Mouse (Mus musculus): Measurements from ENCODE around the gene Pxdn. TPM values are rescaled to one million over a fixed set of nuclear protein-coding genes. Genes with fewer than 3 reads are reported as not detected.

Gene Pxdn
- polyA plus RNA-seq, 1 experiment from 2014 or later = 48.0 TPM

DNA sequence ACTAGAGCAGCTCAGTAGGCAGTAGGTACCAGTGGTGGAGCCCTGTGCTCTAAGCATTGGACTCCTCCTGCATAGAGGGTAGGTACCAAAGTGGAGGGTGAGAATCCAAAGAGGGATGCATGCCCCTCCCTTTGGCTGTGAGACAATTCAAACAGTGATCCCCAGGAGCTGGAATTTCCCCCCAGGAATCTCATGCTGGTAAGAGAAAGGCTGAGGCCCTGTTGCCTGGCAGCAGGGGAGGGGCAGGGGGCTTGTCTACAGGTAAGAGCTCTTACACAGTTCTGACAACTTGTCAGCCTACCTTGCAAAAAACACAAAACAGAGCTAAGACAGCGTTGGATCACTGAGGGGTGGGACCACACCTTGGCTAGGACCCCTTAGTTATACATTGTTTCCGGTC is 3.9 kb upstream of the Pxdn start:
- H3K4me1 ChIP-seq (replicated peaks) = peaks cover 8% of the 10 kb centered on the region
- no peak overlapping the region for H3K27ac ChIP-seq
- H3K4me3 ChIP-seq (replicated peaks) = no peak overlapping the region
- H3K4me2 ChIP-seq (replicated peaks) = no peak overlapping the region
- 0 out of 2 replicates have a peak, but pooled peaks cover 2% of the 10 kb centered on the region for H3K27me3 ChIP-seq
- no peak overlapping the region for H3K9ac ChIP-seq (replicated peaks)
- no peak for ATAC-seq
- no peaks in the 10 kb centered on the region for H3K9me3 ChIP-seq
- 83% methylated on average over 2 of the region's 2 CpGs for WGBS
- H3K36me3 ChIP-seq = no peaks in the 10 kb centered on the region

DNA sequence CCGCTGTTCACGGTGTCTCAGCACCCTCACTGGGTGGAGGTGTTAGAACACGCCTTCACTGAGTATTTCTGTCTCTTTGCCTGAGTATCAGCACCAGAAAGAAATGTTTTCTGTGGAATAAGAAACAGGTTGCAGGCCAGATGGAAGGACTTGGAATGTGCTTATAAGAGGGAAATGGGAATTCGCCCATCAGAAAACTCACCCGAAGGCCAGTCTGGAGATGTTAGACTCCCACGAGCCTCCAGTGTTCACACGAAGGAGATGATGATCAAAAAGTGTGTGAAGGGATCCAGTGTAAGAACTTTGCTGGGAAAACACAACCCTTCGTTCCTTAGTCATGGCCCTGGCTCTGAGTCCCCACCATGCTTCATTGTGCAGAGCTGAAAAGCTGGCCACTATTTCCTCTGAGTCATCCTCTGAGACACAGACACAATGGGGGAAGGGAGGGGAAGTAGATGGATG is 3.3 kb upstream of the Pxdn start:
- no peak overlapping the region for H3K4me3 ChIP-seq (replicated peaks)
- H3K4me2 ChIP-seq (replicated peaks) = no peak overlapping the region
- H3K36me3 ChIP-seq = no peaks in the 10 kb centered on the region
- H3K27me3 ChIP-seq = 0 out of 2 replicates have a peak, but pooled peaks cover 2% of the 10 kb centered on the region
- ATAC-seq = no peak
- H3K9me3 ChIP-seq = no peaks in the 10 kb centered on the region
- WGBS = 80% methylated on average over 8 of the region's 8 CpGs
- no peak overlapping the region for H3K27ac ChIP-seq
- peaks cover 13% of the 10 kb centered on the region for H3K4me1 ChIP-seq (replicated peaks)
- no peak overlapping the region for H3K9ac ChIP-seq (replicated peaks)

DNA sequence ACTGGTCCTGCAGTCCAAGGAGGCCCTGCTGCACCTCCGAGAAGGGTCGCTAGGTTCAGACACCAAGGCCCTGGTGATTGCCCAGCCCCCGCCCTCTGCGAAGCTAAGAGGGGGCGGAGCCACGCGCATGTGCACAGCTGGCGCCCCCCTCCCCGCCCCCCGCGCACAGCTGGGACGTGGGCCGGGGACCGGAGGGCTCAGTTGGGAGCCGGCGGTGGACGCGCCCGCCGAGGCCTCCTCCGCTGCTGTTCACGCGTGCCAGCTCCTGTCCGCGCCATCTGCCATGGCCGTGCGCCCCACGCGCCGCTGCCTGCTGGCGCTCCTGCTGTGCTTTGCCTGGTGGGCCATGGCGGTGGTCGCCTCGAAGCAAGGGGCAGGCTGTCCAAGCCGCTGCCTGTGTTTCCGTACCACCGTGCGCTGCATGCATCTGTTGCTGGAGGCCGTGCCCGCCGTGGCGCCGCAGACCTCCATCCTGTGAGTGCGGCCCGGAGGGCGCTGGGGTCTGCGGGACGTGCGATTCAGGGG is 505 bp downstream of the Pxdn start:
- H3K27ac ChIP-seq = peak overlapping the region; percentile 91
- H3K4me1 ChIP-seq (replicated peaks) = peaks cover 35% of the 10 kb centered on the region
- H3K4me2 ChIP-seq (replicated peaks) = peak overlapping the region; percentile 92
- H3K4me3 ChIP-seq (replicated peaks) = peak overlapping the region; percentile 87
- peak overlapping the region; percentile 96 for H3K9ac ChIP-seq (replicated peaks)
- 0 out of 2 replicates have a peak, but pooled peaks cover 5% of the 10 kb centered on the region for H3K9me3 ChIP-seq
- 0 out of 2 replicates have a peak, but pooled peaks cover 2% of the 10 kb centered on the region for H3K27me3 ChIP-seq
- ATAC-seq = peak; percentile 87
- H3K36me3 ChIP-seq = 0 out of 2 replicates have a peak, but pooled peaks cover 4% of the 10 kb centered on the region
- under 1% methylated on average over 38 of the region's 49 CpGs for WGBS

DNA sequence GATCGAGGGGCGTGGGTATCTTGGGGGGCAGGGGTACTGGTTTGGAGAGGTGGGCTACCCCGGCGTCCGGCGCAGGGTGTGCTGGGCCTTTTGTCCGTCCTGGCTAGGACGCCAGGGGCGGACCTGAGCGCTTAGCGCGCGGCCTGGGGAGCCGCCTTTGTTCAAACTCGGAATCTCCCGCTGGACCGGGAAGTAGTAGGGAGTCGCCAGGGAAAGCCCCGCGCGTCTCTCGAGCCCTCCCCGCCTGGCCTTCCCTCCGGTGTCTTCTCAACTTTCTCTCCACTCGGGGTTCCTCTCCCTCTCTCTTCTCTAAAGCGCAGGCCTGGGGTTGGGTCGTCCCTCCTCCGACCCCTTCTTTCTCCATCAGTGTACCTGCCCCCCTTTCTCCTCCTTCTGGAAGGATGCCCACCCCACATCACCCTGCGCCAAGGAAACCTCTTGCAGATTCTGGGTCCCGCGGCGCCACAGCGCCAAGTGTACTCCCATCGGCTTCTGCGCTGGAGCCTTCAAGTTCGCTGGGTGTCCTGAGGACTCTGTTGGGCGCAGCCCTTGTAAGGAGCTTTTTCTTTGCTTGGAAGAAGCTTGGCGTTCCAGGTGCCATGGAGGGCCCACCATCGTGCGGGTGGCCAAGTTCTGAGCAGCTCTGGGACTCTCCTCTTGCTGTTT is 1.1 kb downstream of the Pxdn start:
- peak overlapping the region; percentile 87 for H3K4me3 ChIP-seq (replicated peaks)
- H3K4me1 ChIP-seq (replicated peaks) = peaks cover 35% of the 10 kb centered on the region
- under 1% methylated on average over 40 of the region's 40 CpGs for WGBS
- 0 out of 2 replicates have a peak, but pooled peaks cover 5% of the 10 kb centered on the region for H3K9me3 ChIP-seq
- H3K4me2 ChIP-seq (replicated peaks) = peak overlapping the region; percentile 92
- peak overlapping the region; percentile 91 for H3K27ac ChIP-seq
- H3K9ac ChIP-seq (replicated peaks) = peak overlapping the region; percentile 96
- H3K36me3 ChIP-seq = 0 out of 2 replicates have a peak, but pooled peaks cover 4% of the 10 kb centered on the region
- ATAC-seq = peak; percentile 85
- H3K27me3 ChIP-seq = 0 out of 2 replicates have a peak, but pooled peaks cover 2% of the 10 kb centered on the region

DNA sequence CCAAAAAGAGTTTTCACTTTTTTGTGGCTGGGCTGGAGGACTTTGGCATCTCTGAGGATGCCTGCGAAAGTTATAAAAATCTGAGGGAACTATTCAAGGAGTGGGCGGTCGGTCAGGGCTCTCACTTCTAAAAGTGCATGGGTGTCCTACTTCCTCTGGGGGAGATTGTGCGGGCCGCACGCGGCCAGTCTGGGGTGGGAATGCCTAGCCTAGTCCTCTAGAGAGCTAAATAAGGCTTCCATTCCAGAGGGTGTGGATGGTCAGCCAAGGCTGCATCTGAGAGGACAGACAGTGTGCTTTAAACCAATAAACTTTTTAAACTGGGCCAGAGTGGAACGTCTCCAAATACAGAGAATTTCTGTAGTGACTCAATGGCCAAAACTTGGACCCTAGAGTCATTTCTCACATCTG is 1.9 kb downstream of the Pxdn start:
- 0 out of 2 replicates have a peak, but pooled peaks cover 2% of the 10 kb centered on the region for H3K27me3 ChIP-seq
- 0 out of 2 replicates have a peak, but pooled peaks cover 4% of the 10 kb centered on the region for H3K36me3 ChIP-seq
- H3K9me3 ChIP-seq = 0 out of 2 replicates have a peak, but pooled peaks cover 5% of the 10 kb centered on the region
- peak overlapping the region; percentile 92 for H3K4me2 ChIP-seq (replicated peaks)
- no peak for ATAC-seq
- H3K4me3 ChIP-seq (replicated peaks) = peak overlapping the region; percentile 87
- H3K27ac ChIP-seq = no peak overlapping the region
- peak overlapping the region; percentile 96 for H3K9ac ChIP-seq (replicated peaks)
- peaks cover 35% of the 10 kb centered on the region for H3K4me1 ChIP-seq (replicated peaks)
- 10% methylated on average over 8 of the region's 8 CpGs for WGBS

DNA sequence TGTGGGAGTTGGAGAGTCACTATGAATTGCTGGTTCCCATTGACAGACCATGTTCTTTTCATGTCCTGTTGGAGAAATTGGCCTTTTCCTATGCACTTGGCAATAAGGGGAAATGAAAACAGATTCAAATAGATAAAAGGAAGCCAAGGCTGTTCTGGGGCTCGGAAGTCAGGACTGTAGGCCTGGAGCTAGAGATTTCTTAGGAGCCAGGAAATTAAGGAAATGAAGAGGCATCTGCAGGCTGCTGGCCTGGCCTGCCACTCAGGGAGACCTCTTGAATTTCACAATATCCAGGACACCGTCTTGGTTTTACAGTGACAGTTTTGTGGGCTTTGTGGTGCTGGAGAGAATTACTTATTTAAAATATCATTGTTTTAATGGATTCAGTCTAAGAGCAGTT is 5.0 kb downstream of the Pxdn start:
- H3K9ac ChIP-seq (replicated peaks) = no peak overlapping the region
- 0 out of 2 replicates have a peak, but pooled peaks cover 5% of the 10 kb centered on the region for H3K9me3 ChIP-seq
- H3K4me1 ChIP-seq (replicated peaks) = peaks cover 42% of the 10 kb centered on the region
- no peak overlapping the region for H3K4me3 ChIP-seq (replicated peaks)
- H3K27ac ChIP-seq = no peak overlapping the region
- H3K27me3 ChIP-seq = no peaks in the 10 kb centered on the region
- H3K4me2 ChIP-seq (replicated peaks) = no peak overlapping the region
- 98% methylated on average over 2 of the region's 2 CpGs for WGBS
- ATAC-seq = no peak
- 0 out of 2 replicates have a peak, but pooled peaks cover 4% of the 10 kb centered on the region for H3K36me3 ChIP-seq

DNA sequence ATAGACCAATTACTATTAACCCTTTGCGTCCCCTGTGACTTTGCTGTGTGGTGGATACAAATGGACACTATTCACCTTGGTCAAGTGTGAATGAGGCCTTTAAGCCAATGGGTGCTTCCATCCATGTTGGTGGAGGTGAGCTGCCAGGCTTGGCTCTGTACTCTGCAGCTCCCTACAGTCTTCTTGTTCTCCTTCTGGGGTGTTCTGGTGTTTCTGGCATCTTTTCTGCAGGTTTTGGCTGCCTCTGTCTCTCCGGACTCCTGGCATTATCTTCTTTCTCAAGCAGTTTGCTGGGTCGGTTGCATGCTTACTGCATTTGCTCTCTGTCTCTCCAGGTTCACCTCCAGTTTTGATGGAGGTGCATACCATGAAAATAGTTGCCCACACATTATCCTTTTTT is 7.2 kb downstream of the Pxdn start:
- WGBS = 87% methylated on average over 3 of the region's 3 CpGs
- no peak for ATAC-seq

DNA sequence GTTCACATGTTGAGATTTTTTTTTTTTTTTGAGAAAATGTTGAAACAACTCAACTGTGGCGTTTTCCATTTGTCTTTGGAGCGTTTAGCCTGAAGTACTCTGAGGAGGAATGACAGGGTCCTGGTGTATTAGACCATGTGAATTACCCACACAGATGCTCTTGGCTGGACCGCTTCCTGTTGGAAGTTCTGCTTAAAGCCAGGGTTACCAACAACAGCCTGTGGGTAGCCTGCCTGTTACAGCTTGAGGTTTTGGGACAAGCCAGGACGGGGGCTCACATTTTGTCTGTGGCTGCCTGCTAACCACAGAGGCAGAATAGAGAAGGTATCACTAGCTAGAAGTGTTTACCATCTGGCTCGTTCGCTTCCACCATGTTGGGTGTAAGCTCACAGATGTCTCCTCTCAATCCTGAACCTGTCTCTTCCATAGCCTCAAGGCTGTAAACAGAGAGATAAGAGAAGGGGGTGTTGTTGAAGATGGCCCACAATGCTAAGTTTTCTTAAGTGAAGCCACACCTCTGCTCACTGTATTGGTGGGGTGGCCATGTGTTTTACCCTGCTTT is 7.9 kb downstream of the Pxdn start:
- Histone ChIP-seq H3K4me3 (replicated peaks) (no peak overlapping the region), H3K9me3 (0 out of 2 replicates have a peak, but pooled peaks cover 5% of the 10 kb centered on the region), H3K27me3 (no peaks in the 10 kb centered on the region), H3K9ac (replicated peaks) (no peak overlapping the region), H3K4me1 (replicated peaks) (peaks cover 25% of the 10 kb centered on the region), H3K4me2 (replicated peaks) (no peak overlapping the region), H3K27ac (no peak overlapping the region), H3K36me3 (peaks cover 4% of the 10 kb centered on the region; the same call in 1 of the 2 replicates)
- 89% methylated on average over 6 of the region's 6 CpGs for WGBS
- no peak for ATAC-seq

More for the DNA sequence above, 7.2 kb downstream of the Pxdn start:
- no peak overlapping the region for H3K4me2 ChIP-seq (replicated peaks)
- H3K9ac ChIP-seq (replicated peaks) = no peak overlapping the region
- H3K27ac ChIP-seq = no peak overlapping the region
- H3K36me3 ChIP-seq = peaks cover 4% of the 10 kb centered on the region; the same call in 1 of the 2 replicates
- H3K27me3 ChIP-seq = no peaks in the 10 kb centered on the region
- H3K4me3 ChIP-seq (replicated peaks) = no peak overlapping the region
- peaks cover 29% of the 10 kb centered on the region for H3K4me1 ChIP-seq (replicated peaks)
- H3K9me3 ChIP-seq = 0 out of 2 replicates have a peak, but pooled peaks cover 5% of the 10 kb centered on the region

DNA sequence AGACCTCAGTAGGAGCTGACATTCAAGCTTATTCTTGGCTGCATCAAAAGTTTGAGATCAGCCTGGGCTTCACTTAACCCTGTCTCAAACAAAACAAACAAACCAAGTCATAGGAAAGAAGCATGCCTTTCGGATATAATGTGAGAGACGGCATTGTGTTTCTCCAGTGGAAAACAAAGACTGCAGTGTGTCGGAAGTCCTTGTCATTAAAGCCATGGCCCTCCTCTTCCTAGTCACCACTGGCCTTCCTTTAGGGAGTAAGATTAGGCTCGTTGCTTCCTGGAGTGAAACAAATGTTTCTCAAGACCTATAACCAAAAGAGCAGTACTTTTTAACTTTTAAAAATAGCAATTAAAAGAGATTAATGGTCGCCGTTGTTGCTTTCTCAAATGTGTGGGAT is 13.6 kb downstream of the Pxdn start:
- Histone ChIP-seq H3K27me3 (no peaks in the 10 kb centered on the region), H3K4me1 (replicated peaks) (peaks cover 48% of the 10 kb centered on the region), H3K36me3 (no peaks in the 10 kb centered on the region; the same call in 1 of the 2 replicates), H3K4me3 (replicated peaks) (no peak overlapping the region), H3K9me3 (no peaks in the 10 kb centered on the region), H3K4me2 (replicated peaks) (no peak overlapping the region), H3K9ac (replicated peaks) (no peak overlapping the region), H3K27ac (no peak overlapping the region)
- 50% methylated on average over 6 of the region's 6 CpGs for WGBS
- no peak for ATAC-seq

DNA sequence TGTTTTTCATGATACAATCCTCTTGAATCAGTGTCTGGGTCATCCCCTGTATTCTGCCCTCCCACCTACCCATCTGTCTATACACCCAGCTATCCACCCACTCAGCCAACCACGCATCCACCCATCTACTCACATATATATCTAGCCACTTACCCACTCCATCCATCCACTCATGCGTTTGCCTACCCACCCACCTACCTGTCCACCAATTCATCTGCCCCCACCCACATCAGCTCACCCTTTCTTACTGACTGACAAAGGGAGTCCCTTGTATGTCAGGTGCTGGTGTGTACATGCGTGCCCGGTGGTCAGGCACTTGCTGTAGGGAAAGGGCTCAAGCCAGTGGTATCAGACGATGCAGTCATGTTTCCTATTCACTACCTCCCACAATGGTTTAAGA is 14.1 kb downstream of the Pxdn start:
- H3K9ac ChIP-seq (replicated peaks) = no peak overlapping the region
- peaks cover 45% of the 10 kb centered on the region for H3K4me1 ChIP-seq (replicated peaks)
- H3K4me2 ChIP-seq (replicated peaks) = no peak overlapping the region
- 85% methylated on average over 5 of the region's 5 CpGs for WGBS
- peak; percentile 38; the same call in 1 of the 2 replicates for ATAC-seq
- H3K36me3 ChIP-seq = no peaks in the 10 kb centered on the region; the same call in 1 of the 2 replicates
- no peak overlapping the region for H3K27ac ChIP-seq
- H3K27me3 ChIP-seq = no peaks in the 10 kb centered on the region
- no peak overlapping the region for H3K4me3 ChIP-seq (replicated peaks)
- no peaks in the 10 kb centered on the region for H3K9me3 ChIP-seq

DNA sequence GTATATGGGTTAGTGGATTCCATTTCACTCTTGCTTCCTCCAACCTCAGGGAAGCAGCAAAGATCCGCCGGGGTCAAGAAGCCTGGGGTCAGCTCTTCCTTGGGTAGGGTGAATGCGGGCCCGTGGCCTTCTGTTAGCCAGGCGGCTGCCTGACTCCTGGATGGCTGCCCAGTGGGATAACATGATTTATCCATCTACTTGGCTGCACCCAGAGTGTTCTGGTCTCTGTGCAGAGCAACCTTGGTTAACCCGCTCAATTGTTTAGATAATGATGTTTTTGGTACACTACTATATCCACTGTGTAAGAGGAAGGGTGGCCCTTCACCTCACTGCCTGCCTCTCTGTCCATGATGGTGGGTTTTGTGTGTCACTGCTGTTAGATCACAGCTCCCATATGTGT is 14.7 kb downstream of the Pxdn start:
- H3K4me1 ChIP-seq (replicated peaks) = peaks cover 51% of the 10 kb centered on the region
- no peak overlapping the region for H3K9ac ChIP-seq (replicated peaks)
- no peaks in the 10 kb centered on the region for H3K27me3 ChIP-seq
- 83% methylated on average over 6 of the region's 6 CpGs for WGBS
- H3K36me3 ChIP-seq = peaks cover 3% of the 10 kb centered on the region
- no peak overlapping the region for H3K27ac ChIP-seq
- no peak for ATAC-seq
- H3K4me3 ChIP-seq (replicated peaks) = no peak overlapping the region
- no peaks in the 10 kb centered on the region for H3K9me3 ChIP-seq
- H3K4me2 ChIP-seq (replicated peaks) = no peak overlapping the region

DNA sequence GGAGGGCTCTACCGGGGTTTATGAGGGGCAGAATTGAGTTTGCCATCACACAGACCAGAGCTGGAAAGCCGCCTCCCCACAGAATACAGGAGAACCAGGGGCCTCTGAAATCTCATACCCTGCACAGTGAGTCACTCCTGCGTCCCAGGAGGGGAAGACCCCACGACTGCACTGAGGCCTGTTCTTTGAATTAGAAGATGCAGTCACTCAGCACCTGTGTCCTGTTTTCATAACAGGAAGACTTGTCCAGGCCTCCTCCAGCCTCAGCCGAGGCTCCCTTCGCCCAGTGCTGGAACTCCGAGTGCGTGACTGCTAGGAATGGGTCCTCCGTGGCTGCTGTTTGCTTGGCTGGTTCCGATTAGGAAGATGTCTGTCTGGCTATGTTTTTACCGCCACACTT is 16.6 kb downstream of the Pxdn start:
- Histone ChIP-seq H3K4me2 (replicated peaks) (no peak overlapping the region), H3K9ac (replicated peaks) (no peak overlapping the region), H3K27ac (peak overlapping the region; percentile 69), H3K4me3 (replicated peaks) (no peak overlapping the region), H3K4me1 (replicated peaks) (peaks cover 52% of the 10 kb centered on the region), H3K9me3 (no peaks in the 10 kb centered on the region), H3K36me3 (peaks cover 3% of the 10 kb centered on the region), H3K27me3 (no peaks in the 10 kb centered on the region)
- no peak for ATAC-seq
- 55% methylated on average over 11 of the region's 11 CpGs for WGBS

All from midbrain, embryonic 13.5 days (tissue).